Mouse (Mus musculus): ENCODE measurements around the gene Hist1h3f. TPM values are rescaled to one million over a fixed set of nuclear protein-coding genes. Genes with fewer than 3 reads are reported as not detected.
A peak's percentile ranks its signal among the peaks of the same experiment; 100 is the strongest.
"Not testable (repeated sequence)": the region's sequence is repeated elsewhere in the genome, so short reads cannot be mapped to it uniquely, and the experiment has no call there.

The Hist1h3f gene
- total RNA-seq, 2 experiments from 2014 or later: 150 to 177 TPM

DNA sequence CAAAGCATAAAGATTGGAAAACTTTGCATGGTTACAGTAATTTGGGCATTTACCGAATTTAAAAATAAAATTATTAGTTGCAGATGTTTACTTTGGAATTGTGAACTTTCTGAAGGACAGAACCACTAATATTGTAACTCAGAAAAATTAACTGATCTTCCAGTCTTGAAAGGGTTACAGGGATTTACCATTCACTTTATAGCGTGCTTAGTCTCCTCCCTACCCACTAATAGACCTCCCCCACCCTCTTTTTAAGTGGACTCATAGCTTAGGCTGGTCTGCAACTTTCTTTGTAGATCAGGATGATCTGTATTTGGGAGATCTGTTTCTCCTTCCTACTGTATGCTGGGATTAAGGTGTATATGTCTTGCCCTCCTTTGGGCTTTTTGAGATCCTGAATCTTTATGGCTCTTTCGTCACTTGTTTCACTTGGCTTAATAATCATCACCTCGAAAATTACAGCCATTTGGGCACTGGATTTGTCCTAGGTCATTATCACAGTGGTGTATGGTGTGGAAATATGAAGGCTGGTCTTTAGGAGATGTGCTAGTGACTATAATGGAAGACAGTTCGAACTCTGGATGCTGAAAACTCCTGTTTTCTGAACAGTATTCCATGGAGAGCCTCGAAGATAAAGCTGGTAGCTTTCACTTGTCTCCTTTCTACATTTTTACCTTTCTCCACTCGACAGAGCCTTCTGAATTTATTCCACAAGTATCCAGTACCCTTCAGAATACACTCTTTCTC is 7.6 kb upstream of the Hist1h3f start:
- DNase-seq (ENCODE audit: low spot score in 2 of 2): no peak

DNA sequence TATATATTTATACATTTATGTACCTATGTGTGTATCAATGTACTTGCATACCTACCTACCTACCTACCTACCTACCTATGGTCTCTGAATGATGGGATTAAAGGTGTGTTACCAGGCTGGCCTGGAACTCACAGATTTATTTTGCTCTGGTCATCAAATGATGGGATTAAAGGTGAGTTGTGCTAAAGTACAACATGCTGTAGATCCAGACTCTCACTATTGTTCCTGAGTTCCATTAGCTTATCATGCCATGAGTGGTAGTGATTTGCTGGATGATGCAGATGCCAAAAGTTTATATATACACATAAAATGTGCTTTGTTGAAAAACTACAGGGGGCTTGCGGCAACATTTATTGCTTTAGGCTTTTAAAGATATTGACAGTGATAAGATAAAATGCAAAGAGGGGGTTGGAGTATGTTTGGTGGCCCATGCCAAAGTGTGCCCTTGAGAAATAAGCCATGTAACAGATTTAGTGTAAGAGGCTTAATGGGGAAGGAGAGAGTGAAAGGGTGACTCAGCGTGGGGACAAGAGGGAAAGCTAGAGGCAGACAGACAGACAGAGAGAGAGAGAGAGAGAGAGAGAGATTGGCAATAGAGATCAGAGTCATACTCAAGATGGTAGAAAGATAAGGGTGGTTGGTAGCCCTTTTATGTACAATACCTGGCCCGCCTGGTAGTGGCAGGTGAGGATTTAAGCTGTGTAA is 6.7 kb upstream of the Hist1h3f start:
- no peak for DNase-seq (ENCODE audit: low spot score in 2 of 2)

DNA sequence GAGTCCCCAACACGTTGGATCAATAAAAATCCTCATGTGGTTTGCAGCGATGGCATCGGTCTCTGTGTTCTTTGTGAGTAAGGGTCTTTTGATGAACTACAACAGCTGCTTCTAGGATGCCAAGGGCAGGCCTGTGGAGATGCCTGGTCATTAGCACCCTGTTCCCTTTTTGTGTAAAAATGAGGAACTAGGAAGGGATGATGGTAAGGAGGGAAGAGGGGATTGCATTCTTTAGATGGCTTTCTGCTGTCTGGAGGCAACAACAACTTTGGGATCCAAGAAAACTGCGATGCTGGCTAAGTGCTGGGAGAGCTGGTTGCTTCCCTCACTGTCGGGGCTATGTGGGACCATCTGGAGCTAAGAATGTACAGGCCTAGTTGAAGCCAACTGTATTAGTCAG is 5.6 kb upstream of the Hist1h3f start:
- no peak for DNase-seq (ENCODE audit: low spot score in 2 of 2)

DNA sequence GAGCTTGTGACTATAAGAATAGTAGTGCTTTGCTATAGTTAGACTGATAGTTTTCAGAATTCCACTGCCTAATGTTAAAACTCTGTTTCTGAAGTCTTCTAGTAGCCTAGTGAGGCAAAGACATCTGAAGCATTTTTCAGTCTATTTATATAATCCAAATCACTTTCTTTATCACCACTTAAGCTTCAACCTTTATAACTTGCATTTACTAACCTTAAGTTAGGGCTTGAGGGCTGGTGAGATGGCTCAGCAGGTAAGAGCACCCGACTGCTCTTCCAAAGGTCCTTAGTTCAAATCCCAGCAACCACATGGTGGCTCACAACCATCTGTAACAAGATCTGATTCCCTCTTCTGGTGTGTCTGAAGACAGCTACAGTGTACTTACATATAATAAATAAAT is 4.0 kb upstream of the Hist1h3f start:
- not testable (repeated sequence) for DNase-seq (ENCODE audit: low spot score in 2 of 2)

- DNase-seq (ENCODE audit: low spot score in 2 of 2): no peak
Measured at GRCm38 (mm10) chr13:23541497-23541896, 2.4 kb upstream of the Hist1h3f start.

DNA sequence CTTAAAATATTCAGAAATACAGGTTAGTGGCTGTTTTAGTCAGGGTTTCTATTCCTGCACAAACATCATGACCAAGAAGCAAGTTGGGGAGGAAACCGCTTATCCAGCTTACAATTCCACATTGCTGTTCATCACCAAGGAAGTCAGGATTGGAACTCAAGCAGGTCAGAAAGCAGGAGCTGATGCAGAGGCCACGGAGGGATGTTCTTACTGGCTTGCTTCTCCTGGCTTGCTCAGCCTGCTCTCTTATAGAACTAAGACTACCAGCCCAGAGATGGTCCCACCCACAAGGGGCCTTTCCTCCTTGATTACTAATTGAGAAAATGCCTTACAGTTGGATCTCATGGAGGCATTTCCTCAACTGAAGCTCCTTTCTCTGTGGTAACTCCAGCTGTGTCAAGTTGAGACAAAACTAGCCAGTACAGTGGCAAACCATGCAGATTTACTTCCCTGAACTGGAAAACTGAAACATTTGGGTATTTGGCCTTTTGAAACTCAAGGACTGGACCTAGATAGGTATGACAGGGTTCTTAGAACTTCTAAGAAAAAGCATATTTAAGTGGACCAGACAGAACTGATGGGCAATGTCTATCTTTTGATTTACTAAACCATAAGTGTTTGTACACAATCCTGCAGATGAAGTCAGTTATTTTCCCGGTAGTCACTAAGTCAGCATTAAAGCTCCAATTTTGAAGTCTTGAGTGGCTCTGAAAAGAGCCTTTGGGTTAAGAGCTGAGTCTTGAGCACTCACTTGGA is 1.4 kb upstream of the Hist1h3f start:
- not testable (repeated sequence) for DNase-seq (ENCODE audit: low spot score in 2 of 2)

DNA sequence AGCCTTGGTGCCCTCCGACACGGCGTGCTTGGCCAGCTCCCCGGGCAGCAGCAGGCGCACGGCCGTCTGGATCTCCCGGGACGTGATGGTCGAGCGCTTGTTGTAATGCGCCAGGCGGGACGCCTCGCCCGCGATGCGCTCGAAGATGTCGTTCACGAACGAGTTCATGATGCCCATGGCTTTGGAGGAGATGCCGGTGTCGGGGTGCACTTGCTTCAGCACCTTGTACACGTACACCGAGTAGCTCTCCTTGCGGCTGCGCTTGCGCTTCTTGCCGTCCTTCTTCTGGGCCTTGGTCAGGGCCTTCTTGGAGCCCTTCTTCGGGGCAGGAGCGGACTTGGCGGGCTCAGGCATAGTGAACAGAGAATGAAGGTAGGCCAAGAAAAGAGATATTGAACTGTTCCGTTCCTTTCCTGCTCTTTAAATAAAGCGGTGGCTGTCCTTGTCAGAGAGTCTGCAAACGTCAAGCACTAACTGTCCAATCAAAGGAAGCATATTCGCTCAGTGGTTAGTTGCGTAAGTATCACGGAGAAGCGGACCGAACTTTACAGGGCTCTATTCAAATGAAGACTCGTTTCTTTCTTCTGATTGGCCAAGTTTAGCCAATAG is 749 bp upstream of the Hist1h3f start, which contains the start of gene Hist1h2bh:
TSS of gene Hist1h2bh (minus strand) at position 394 of the 609 bp plus-strand sequence.
- DNase-seq (ENCODE audit: low spot score in 2 of 2): peak in 1 of 2 experiments; percentile 35

DNA sequence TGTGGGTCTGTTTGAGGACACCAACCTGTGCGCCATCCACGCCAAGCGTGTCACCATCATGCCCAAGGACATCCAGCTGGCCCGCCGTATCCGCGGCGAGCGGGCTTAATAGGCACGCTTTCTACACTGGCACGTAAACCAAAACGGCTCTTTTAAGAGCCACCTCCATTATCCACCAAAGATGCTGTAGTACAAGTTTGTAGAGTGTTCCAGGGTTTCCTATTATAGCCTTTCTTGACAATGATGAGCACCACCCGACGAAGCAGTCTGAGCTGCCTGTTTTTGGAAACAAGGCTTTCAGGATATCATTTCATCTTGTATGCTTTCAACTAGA is 902 bp downstream of the Hist1h3f start:
- DNase-seq (ENCODE audit: low spot score in 2 of 2): not testable (repeated sequence)

GRCm38 (mm10) chr13:23546694-23547093 is 2.8 kb downstream of the Hist1h3f start:
- no peak for DNase-seq (ENCODE audit: low spot score in 2 of 2)

DNA sequence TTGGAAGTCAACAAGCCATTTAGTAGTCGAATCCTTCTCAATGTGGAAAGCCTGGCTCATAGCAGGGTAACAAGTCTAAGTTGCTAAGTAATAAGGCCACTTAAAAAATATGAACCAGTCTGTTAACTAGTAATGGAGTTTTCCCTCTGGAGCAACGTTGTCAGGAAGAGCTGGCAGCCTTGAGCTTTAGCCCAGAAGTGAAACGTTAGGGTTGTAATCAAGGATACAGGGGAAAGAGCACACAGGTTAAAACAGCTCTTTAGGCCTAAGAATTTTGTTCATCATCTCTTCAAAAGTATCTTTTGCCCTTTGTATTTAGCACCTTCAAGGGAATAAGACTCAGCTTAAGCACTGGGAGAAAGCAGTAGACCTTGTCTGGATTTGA is 6.9 kb downstream of the Hist1h3f start:
- DNase-seq (ENCODE audit: low spot score in 2 of 2): no peak

DNA sequence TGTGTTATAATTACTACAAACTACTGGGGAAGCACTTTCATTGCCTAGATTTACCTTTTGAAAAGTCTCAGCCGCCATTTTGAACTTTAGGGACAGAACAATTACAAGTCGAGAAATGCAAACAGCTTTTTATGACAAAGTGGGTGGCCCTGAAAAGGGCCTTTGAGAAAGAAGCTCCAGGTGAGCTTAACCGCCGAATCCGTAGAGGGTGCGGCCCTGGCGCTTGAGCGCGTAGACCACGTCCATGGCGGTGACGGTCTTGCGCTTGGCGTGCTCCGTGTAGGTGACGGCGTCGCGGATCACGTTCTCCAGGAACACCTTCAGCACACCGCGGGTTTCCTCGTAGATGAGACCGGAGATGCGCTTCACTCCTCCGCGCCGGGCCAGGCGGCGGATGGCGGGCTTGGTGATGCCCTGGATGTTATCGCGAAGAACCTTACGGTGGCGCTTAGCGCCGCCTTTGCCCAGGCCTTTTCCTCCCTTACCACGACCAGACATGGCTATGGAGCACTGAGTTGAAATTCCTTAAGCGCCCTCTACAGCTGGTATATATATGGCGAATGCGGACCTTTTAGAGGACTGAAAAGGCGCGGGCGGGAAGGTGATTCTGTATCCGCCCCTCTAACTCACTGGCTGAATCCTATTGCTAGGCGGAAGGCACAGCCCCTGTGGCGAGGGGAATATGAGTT is 7.4 kb downstream of the Hist1h3f start, which contains the start of gene Hist1h4f:
TSS of gene Hist1h4f (minus strand) at position 503 of the 689 bp plus-strand sequence.
- peak; percentile 51 to 80 for DNase-seq (ENCODE audit: low spot score in 2 of 2)

- DNase-seq (ENCODE audit: low spot score in 2 of 2): no peak
Measured at GRCm38 (mm10) chr13:23551931-23552914, 8.4 kb downstream of the Hist1h3f start.

DNA sequence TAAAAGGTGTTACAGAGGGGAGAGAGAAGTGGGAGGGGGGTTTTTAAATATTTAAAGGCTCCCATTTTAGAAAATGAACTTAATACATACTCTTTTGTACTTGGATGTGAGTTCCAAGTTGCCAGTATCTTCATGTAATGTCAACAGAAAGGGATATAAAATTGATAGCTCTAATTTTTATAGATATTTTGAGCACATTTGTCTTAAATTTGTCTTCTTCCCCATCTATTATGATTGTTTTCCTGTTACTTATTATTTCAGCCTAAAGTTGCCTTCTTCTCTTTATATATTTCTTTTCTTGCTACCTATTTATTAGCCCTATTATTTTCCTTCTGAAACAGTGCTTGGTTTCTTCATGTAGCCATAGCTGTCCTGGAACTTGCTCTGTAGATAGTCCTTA is 9.1 kb downstream of the Hist1h3f start, which contains the start of gene Hist1h1d:
TSS of gene Hist1h1d (plus strand) at position 301 of the 400 bp plus-strand sequence.
- no peak for DNase-seq (ENCODE audit: low spot score in 2 of 2)

DNA sequence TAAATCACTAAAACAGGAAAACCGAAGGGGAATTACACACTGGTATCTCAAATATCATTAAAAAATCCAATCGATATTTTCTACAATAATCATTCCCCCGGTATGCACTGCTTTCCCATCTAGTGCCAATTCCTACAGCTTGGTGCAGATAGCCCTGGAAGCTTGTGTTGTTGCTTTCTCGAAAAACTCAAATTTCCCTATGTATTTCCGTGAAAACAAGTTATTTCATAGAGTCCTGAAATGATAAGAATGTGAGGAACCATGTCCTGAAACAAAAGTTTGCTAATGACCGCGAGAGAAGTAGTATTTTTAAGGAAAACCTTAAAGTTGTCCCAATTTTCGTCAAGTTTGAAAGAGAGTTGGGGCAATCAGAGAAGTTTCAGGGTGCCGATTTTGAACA is 10.5 kb downstream of the Hist1h3f start:
- no peak for DNase-seq (ENCODE audit: low spot score in 2 of 2)

- DNase-seq (ENCODE audit: low spot score in 2 of 2): peak; percentile 48 to 64
Measured at GRCm38 (mm10) chr13:23554925-23555838, 11.3 kb downstream of the Hist1h3f start.

GRCm38 (mm10) chr13:23555839-23556416 is 12.1 kb downstream of the Hist1h3f start:
- DNase-seq (ENCODE audit: low spot score in 2 of 2): peak in 1 of 2 experiments; percentile 46

DNA sequence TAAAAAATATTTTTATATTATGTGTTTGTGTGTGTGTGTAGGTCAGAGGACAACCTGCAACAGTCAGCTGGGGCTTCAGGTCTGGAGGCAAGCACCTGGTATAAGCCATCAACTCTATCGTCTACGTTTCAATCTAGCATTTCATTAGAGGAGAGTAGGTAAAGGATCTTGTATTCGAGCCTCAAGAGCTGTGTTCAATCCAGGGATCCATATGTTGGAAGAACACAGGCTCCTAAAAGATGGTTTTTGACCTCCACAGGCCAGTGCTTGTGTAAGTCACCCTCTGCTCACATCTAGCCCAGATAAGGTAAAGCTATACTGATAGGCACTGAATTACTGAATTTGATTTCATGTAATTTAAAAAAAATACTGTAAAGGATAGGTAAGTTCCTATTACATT is 13.1 kb downstream of the Hist1h3f start:
- no peak for DNase-seq (ENCODE audit: low spot score in 2 of 2)

DNA sequence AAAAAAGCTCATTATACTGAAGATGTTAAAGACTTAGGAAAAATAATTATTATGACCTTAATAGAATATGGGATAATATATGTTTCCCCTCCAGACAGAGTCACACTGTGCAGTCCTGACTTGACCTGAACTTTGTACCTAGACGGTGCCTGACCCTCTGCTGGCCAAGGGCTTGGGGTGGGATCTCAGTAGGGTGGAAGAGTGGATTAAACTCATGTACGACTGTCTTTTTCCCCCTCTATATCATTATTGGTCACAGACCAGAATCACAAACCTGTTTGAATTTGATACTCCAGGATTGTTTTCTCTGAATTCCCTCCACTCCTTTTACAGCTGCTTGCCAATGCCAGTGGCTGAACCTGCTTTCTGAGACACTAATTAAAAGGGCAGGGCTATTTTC is 16.8 kb downstream of the Hist1h3f start:
- DNase-seq (ENCODE audit: low spot score in 2 of 2): not testable (repeated sequence)

Measured in adrenal gland, postnatal 4 days (tissue).